Mouse (Mus musculus) heart, embryonic 12.5 days (tissue): ENCODE data around the gene Lig3. TPM values are rescaled to one million over a fixed set of nuclear protein-coding genes. Genes with fewer than 3 reads are reported as not detected.

ENCODE experiments used
- ATAC-seq: fragments of 200-750 bp; cut with Nextera tagmentation; 2 replicates; pipeline ENCODE4 v1.8.0; 2017; ENCODE audit warnings: moderate TSS enrichment, moderate library complexity; ENCODE audit not compliant: insufficient number of reproducible peaks, low FRiP score
- H3K27ac ChIP-seq: fragments of 300-500 bp; sonication (generic); 2 replicates; pipeline ENCODE4 v1.5.1; 2016; ENCODE audit warnings: mild to moderate bottlenecking, moderate library complexity; ENCODE audit not compliant: poor library complexity, severe bottlenecking
- H3K27me3 ChIP-seq: fragments of 300-500 bp; sonication (generic); replicated peaks from 2 replicates; pipeline ENCODE4 v1.6.1; 2016; ENCODE audit warnings: mild to moderate bottlenecking, moderate library complexity
- H3K36me3 ChIP-seq: fragments of 300-500 bp; sonication (generic); 2 replicates; pipeline ENCODE4 v1.6.1; 2016; ENCODE audit warnings: mild to moderate bottlenecking, moderate library complexity
- H3K4me1 ChIP-seq: fragments of 300-500 bp; sonication (generic); replicated peaks from 2 replicates; pipeline ENCODE4 v1.6.1; 2016; ENCODE audit warnings: mild to moderate bottlenecking
- H3K4me2 ChIP-seq: fragments of 300-500 bp; sonication (generic); 2 replicates; pipeline ENCODE4 v1.6.1; 2016; ENCODE audit warnings: mild to moderate bottlenecking, moderate library complexity
- H3K4me3 ChIP-seq: fragments of 300-500 bp; sonication (generic); 2 replicates; pipeline ENCODE4 v1.5.1; 2016; ENCODE audit warnings: mild to moderate bottlenecking
- H3K9ac ChIP-seq: fragments of 300-500 bp; sonication (generic); 2 replicates; pipeline ENCODE4 v1.6.1; 2016; ENCODE audit warnings: mild to moderate bottlenecking, moderate library complexity
- H3K9me3 ChIP-seq: fragments of 300-500 bp; sonication (generic); replicated peaks from 2 replicates; pipeline ENCODE4 v1.6.1; 2016; ENCODE audit warnings: mild to moderate bottlenecking, moderate library complexity
- WGBS: fragments of 180-500 bp; shearing (Covaris S2); methylation state at CpG from one replicate; pipeline ENCODE4 v1.1.7; 2016; 5-methylcytosine and 5-hydroxymethylcytosine counted together
- polyA plus RNA-seq: library from polyadenylated mRNA; unstranded; fragments of >200 nt; fragmentation: Nextera tagmentation; extraction: Ambion mirVana; gene quantifications from 2 replicates; pipeline ENCODE4 v1.2.1, GENCODE M21; 2016

Gene Lig3
- polyA plus RNA-seq, 1 experiment from 2014 or later = 29.0 TPM

GRCm38 (mm10) chr11:82764438-82764924, 16.4 kb upstream of the Lig3 start:
- ATAC-seq = peak; percentile 65
- under 1% methylated on average over 28 of the region's 28 CpGs for WGBS
- no peaks in the 10 kb centered on the region for H3K9me3 ChIP-seq

GRCm38 (mm10) chr11:82780134-82780533, 774 bp upstream of the Lig3 start:
- Histone ChIP-seq H3K9ac (peak overlapping the region; percentile 97), H3K4me2 (peak overlapping the region; percentile 73), H3K4me3 (peak overlapping the region; percentile 92), H3K27ac (no peak overlapping the region), H3K36me3 (peaks cover 18% of the 10 kb centered on the region), H3K27me3 (no peaks in the 10 kb centered on the region), H3K4me1 (peaks cover 16% of the 10 kb centered on the region), H3K9me3 (no peaks in the 10 kb centered on the region)
- ATAC-seq = no peak
- 47% methylated on average over 5 of the region's 5 CpGs for WGBS

More at GRCm38 (mm10) chr11:82764438-82764924, 16.4 kb upstream of the Lig3 start:
- Histone ChIP-seq H3K4me2 (peak overlapping the region; percentile 96), H3K27ac (peak overlapping the region; percentile 92), H3K27me3 (no peaks in the 10 kb centered on the region), H3K4me1 (peaks cover 18% of the 10 kb centered on the region), H3K9ac (peak overlapping the region; percentile 93), H3K4me3 (peak overlapping the region; percentile 87), H3K36me3 (peaks cover 9% of the 10 kb centered on the region)

DNA sequence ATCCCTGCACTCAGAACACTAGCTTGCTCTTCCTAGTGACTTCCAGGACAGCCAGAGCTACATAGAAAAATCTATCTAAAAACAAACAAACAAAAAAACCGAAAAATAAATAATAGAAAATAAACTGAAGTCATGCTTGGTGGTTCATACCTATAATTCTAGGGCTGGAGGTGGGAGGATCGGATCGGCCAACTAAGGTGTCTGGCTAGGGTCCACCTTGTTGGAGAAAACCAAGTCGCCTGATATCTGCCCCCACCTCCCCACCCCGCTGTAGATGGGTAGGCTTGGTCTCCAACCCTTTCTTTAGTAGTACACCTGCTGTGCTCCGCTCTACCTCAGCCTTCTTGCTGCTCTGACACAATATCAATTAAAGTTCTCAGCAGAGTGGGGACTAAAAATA, 1.3 kb downstream of the Lig3 start:
- peak overlapping the region; percentile 97 for H3K9ac ChIP-seq
- peaks cover 36% of the 10 kb centered on the region for H3K36me3 ChIP-seq
- peak overlapping the region; percentile 73 for H3K4me2 ChIP-seq
- H3K27me3 ChIP-seq = no peaks in the 10 kb centered on the region
- peaks cover 16% of the 10 kb centered on the region for H3K4me1 ChIP-seq
- H3K27ac ChIP-seq = peak overlapping the region; percentile 96; the same call in 1 of the 2 replicates
- 40% methylated on average over 6 of the region's 6 CpGs for WGBS
- no peak for ATAC-seq
- H3K9me3 ChIP-seq = no peaks in the 10 kb centered on the region
- H3K4me3 ChIP-seq = peak overlapping the region; percentile 92

GRCm38 (mm10) chr11:82783453-82783852, 2.5 kb downstream of the Lig3 start:
- Histone ChIP-seq H3K9me3 (no peaks in the 10 kb centered on the region), H3K4me1 (peaks cover 16% of the 10 kb centered on the region), H3K4me3 (no peak overlapping the region), H3K36me3 (peaks cover 48% of the 10 kb centered on the region), H3K4me2 (no peak overlapping the region), H3K9ac (no peak overlapping the region), H3K27me3 (no peaks in the 10 kb centered on the region), H3K27ac (no peak overlapping the region)
- no peak for ATAC-seq
- 87% methylated on average over 11 of the region's 11 CpGs for whole genome bisulfite sequencing

- no peaks in the 10 kb centered on the region for H3K9me3 ChIP-seq
- H3K4me2 ChIP-seq = no peak overlapping the region
- no peak for ATAC-seq
- peaks cover 35% of the 10 kb centered on the region for H3K36me3 ChIP-seq
- no peak overlapping the region for H3K27ac ChIP-seq
- peaks cover 19% of the 10 kb centered on the region for H3K4me1 ChIP-seq
- no peak overlapping the region for H3K4me3 ChIP-seq
- no peak overlapping the region for H3K9ac ChIP-seq
- no peaks in the 10 kb centered on the region for H3K27me3 ChIP-seq
- 66% methylated on average over 3 of the region's 3 CpGs for WGBS
Measured at GRCm38 (mm10) chr11:82806656-82807055, 25.7 kb downstream of the Lig3 start.

- Histone ChIP-seq H3K27ac (no peak overlapping the region), H3K36me3 (peaks cover 29% of the 10 kb centered on the region), H3K4me2 (no peak overlapping the region), H3K9ac (no peak overlapping the region), H3K4me1 (peaks cover 22% of the 10 kb centered on the region), H3K4me3 (no peak overlapping the region), H3K27me3 (no peaks in the 10 kb centered on the region), H3K9me3 (no peaks in the 10 kb centered on the region)
- WGBS = 81% methylated on average over 3 of the region's 3 CpGs
- ATAC-seq = no peak
Measured at GRCm38 (mm10) chr11:82807370-82807769, 26.5 kb downstream of the Lig3 start.

GRCm38 (mm10) chr11:82808485-82808884, 27.6 kb downstream of the Lig3 start:
- H3K4me2 ChIP-seq = no peak overlapping the region
- peaks cover 33% of the 10 kb centered on the region for H3K4me1 ChIP-seq
- H3K27me3 ChIP-seq = no peaks in the 10 kb centered on the region
- WGBS = 51% methylated on average over 5 of the region's 5 CpGs
- H3K9ac ChIP-seq = no peak overlapping the region
- no peaks in the 10 kb centered on the region for H3K9me3 ChIP-seq
- no peak overlapping the region for H3K27ac ChIP-seq
- no peak overlapping the region for H3K4me3 ChIP-seq
- no peak for ATAC-seq
- peaks cover 18% of the 10 kb centered on the region for H3K36me3 ChIP-seq

- Histone ChIP-seq H3K9ac (no peak overlapping the region), H3K36me3 (no peaks in the 10 kb centered on the region; the same call in 1 of the 2 replicates), H3K27me3 (no peaks in the 10 kb centered on the region), H3K4me2 (no peak overlapping the region), H3K27ac (no peak overlapping the region), H3K4me1 (peaks cover 24% of the 10 kb centered on the region), H3K9me3 (no peaks in the 10 kb centered on the region), H3K4me3 (no peak overlapping the region)
- WGBS = 46% methylated on average over 4 of the region's 4 CpGs
- ATAC-seq = no peak
Measured at GRCm38 (mm10) chr11:82819350-82819749, 38.4 kb downstream of the Lig3 start.

DNA sequence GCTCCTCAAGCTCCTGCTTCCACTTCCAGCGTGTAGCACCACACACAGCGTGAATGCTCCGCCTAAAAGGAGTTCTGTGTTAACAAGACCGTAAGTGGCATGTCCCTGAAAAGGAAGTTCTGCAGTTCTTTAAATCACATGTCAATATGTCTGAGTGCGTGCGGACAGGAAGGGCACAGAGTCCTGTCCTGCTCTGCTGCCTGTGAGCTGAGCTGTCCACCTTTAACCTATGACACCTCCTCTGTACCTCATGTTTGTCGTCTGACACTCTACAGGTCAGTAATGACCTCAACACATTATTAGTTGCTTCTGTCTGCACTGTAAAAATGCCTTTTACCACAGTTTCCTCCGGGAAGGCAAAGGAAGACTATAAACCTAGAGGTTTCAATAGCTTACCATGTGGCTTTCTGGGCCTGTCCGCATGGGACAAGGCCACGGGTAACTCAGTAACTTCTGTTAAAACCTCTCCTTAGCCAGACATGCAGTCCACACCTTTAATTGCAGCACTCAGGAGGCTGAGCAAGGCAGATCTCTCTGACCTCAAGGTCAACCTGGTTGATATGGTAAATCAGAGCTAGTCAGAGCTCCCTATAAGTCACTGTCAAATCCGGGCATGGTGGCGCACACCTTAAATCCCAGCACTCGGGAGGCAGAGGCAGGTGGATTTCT, 40.0 kb downstream of the Lig3 start:
- no peaks in the 10 kb centered on the region; the same call in 1 of the 2 replicates for H3K36me3 ChIP-seq
- H3K9ac ChIP-seq = no peak overlapping the region
- H3K27me3 ChIP-seq = no peaks in the 10 kb centered on the region
- ATAC-seq = peak; percentile 59; the same call in 1 of the 2 replicates
- H3K4me3 ChIP-seq = no peak overlapping the region
- no peaks in the 10 kb centered on the region for H3K9me3 ChIP-seq
- H3K27ac ChIP-seq = no peak overlapping the region
- no peak overlapping the region for H3K4me2 ChIP-seq
- peaks cover 17% of the 10 kb centered on the region for H3K4me1 ChIP-seq
- WGBS = 48% methylated on average over 13 of the region's 13 CpGs

DNA sequence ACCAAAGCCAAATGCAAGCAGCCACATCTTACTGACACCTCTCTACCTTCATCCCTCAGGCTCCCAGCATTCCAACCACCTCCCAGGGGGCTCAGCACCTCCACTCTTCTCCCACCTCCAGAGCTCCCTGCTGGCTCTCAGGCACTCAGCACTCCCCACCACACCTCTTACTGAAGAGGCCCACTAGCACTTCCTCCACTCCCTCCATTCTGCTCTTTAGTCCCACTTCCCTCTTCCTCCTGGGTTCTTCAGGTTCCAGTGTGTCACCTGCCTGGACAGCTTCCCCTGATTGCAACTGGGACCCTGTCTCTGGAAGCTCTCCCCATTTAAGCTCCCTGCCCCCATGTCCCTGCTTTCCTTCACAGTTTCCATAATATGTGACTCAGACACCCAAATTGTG, 45.9 kb downstream of the Lig3 start:
- Histone ChIP-seq H3K9me3 (no peaks in the 10 kb centered on the region), H3K9ac (no peak overlapping the region), H3K4me1 (peaks cover 15% of the 10 kb centered on the region), H3K27ac (no peak overlapping the region), H3K4me3 (no peak overlapping the region), H3K36me3 (no peaks in the 10 kb centered on the region), H3K4me2 (no peak overlapping the region), H3K27me3 (no peaks in the 10 kb centered on the region)
- no peak for ATAC-seq

DNA sequence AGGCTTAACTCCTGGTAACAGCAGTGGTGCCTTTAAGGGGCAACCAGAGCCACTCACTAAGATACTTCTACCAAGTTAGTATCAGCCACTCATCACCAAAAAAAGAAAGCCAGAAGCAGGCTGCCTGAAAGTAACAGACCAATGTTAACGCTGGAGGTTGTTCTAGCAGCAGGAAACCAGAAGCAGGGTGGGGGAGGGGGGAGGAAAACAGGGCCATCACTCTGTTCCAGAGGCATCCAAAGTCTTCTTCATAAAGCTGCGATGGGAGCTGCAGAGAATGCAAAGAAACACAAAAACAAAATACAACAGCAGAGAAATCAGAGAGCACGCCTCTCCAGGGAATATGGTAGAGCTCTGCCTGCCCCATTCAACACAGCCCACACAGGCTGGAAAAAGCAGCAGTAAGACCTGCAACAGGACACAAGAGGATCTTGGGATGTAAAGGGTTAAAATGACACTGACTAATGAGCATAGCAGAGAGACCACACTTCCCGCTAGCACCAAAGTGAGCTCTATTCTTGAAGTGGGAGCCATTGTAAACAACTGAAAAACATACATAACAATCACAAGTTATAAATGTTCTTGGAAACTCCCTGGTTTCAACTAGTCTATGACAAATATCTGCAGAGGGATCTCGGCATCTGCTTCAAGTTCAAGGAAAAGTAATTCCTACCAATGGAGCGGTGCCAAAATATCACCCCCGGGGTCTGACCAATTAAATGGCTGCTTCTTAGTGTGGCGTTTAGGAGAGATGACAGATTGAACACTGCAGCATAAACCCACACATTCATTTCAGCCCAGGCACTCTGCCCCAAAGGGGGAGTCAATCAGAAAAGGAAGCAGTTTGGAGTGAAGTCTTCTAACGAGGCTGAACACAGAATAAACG, 50.3 kb downstream of the Lig3 start:
- no peaks in the 10 kb centered on the region for H3K27me3 ChIP-seq
- 0 out of 2 replicates have a peak, but pooled peaks cover 5% of the 10 kb centered on the region for H3K36me3 ChIP-seq
- 21% methylated on average over 10 of the region's 10 CpGs for WGBS
- no peak overlapping the region for H3K4me3 ChIP-seq
- no peak for ATAC-seq
- H3K4me2 ChIP-seq = peak overlapping the region; percentile 44
- peaks cover 14% of the 10 kb centered on the region for H3K4me1 ChIP-seq
- H3K9me3 ChIP-seq = no peaks in the 10 kb centered on the region
- H3K9ac ChIP-seq = no peak overlapping the region
- H3K27ac ChIP-seq = no peak overlapping the region
